Mouse (Mus musculus) erythroblast, embryonic 14.5 days (primary cell): ENCODE data around the gene H2bfm. TPM values are rescaled to one million over a fixed set of nuclear protein-coding genes. Genes with fewer than 3 reads are reported as not detected.
"Not testable (repeated sequence)": the region's sequence is repeated elsewhere in the genome, so short reads cannot be mapped to it uniquely, and the experiment has no call there.

ENCODE experiments used
- H3K27me3 ChIP-seq: 2 replicates; pipeline ENCODE4 v1.6.1; 2012; ENCODE audit warnings: inconsistent platforms; ENCODE audit not compliant: control insufficient read depth
- H3K36me3 ChIP-seq: 2 replicates; pipeline ENCODE4 v1.6.1; 2012; ENCODE audit warnings: mild to moderate bottlenecking, inconsistent platforms; ENCODE audit not compliant: control insufficient read depth
- H3K4me1 ChIP-seq: 2 replicates; pipeline ENCODE4 v1.6.1; 2012; ENCODE audit warnings: inconsistent platforms; ENCODE audit not compliant: control insufficient read depth
- H3K4me3 ChIP-seq: replicated peaks from 2 replicates; pipeline ENCODE3; 2012; ENCODE audit warnings: moderate library complexity, mild to moderate bottlenecking, inconsistent platforms
- H3K9me3 ChIP-seq: 2 replicates; pipeline ENCODE4 v1.6.1; 2012; ENCODE audit warnings: low read length, inconsistent platforms, mixed read lengths; ENCODE audit not compliant: control insufficient read depth
- GATA1 ChIP-seq: IDR thresholded peaks from 2 replicates; pipeline ENCODE4 v1.6.1; 2012; ENCODE audit warnings: low read length, inconsistent platforms, mixed read lengths
- TAL1 ChIP-seq: IDR thresholded peaks from 3 replicates; pipeline ENCODE4 v1.6.1; 2012; ENCODE audit warnings: low read length, inconsistent platforms, mixed read lengths
- polyA plus RNA-seq: library from polyadenylated mRNA; stranded (reverse); fragments of >175 nt; gene quantifications from 2 replicates; pipeline ENCODE4 v1.2.3, GENCODE M21; 2012

H2bfm gene
- not detected in 2 replicates for polyA plus RNA-seq

- no peaks in the 10 kb centered on the region for H3K27me3 ChIP-seq
- peaks cover 25% of the 10 kb centered on the region for H3K9me3 ChIP-seq
- no peak for TF ChIP-seq GATA1
- TF ChIP-seq TAL1 = no peak
- no peaks in the 10 kb centered on the region for H3K4me1 ChIP-seq
- H3K4me3 ChIP-seq = no peak within 1 kb of the TSS
- H3K36me3 ChIP-seq = no peaks in the 10 kb centered on the region
Measured at GRCm38 (mm10) chrX:136927031-136927430, at the start of gene H2bfm. Gene H2bfm, plus strand, starts transcription at chrX:136927325.

GRCm38 (mm10) chrX:136895757-136896156, 31.4 kb upstream of the H2bfm start:
- Histone ChIP-seq H3K4me1 (no peaks in the 10 kb centered on the region), H3K36me3 (no peaks in the 10 kb centered on the region), H3K27me3 (no peaks in the 10 kb centered on the region), H3K4me3 (no peak overlapping the region), H3K9me3 (no peaks in the 10 kb centered on the region)
- TF ChIP-seq TAL1 = no peak
- no peak for TF ChIP-seq GATA1

- H3K4me1 ChIP-seq = no peaks in the 10 kb centered on the region
- TF ChIP-seq TAL1 (no peak), GATA1 (no peak)
- no peaks in the 10 kb centered on the region for H3K27me3 ChIP-seq
- no peaks in the 10 kb centered on the region for H3K9me3 ChIP-seq
- H3K4me3 ChIP-seq = no peak overlapping the region
- no peaks in the 10 kb centered on the region for H3K36me3 ChIP-seq
Measured at GRCm38 (mm10) chrX:136904369-136904768, 22.8 kb upstream of the H2bfm start.

GRCm38 (mm10) chrX:136925863-136926262, 1.3 kb upstream of the H2bfm start:
- no peaks in the 10 kb centered on the region for H3K36me3 ChIP-seq
- H3K9me3 ChIP-seq = peaks cover 25% of the 10 kb centered on the region
- H3K4me1 ChIP-seq = no peaks in the 10 kb centered on the region
- H3K27me3 ChIP-seq = no peaks in the 10 kb centered on the region
- H3K4me3 ChIP-seq = no peak overlapping the region
- TF ChIP-seq GATA1 (no peak), TAL1 (no peak)

GRCm38 (mm10) chrX:136937985-136938384, 10.9 kb downstream of the H2bfm start:
- H3K4me3 ChIP-seq = no peak overlapping the region
- no peaks in the 10 kb centered on the region for H3K36me3 ChIP-seq
- H3K4me1 ChIP-seq = no peaks in the 10 kb centered on the region
- H3K27me3 ChIP-seq = no peaks in the 10 kb centered on the region
- TF ChIP-seq TAL1 = no peak
- TF ChIP-seq GATA1 = no peak
- no peaks in the 10 kb centered on the region for H3K9me3 ChIP-seq

- not testable (repeated sequence) for H3K36me3 ChIP-seq, H3K4me3 ChIP-seq, H3K4me1 ChIP-seq, H3K27me3 ChIP-seq, H3K9me3 ChIP-seq
Measured at GRCm38 (mm10) chrX:136957583-136958279, 30.6 kb downstream of the H2bfm start.

GRCm38 (mm10) chrX:136958300-136958699, 31.2 kb downstream of the H2bfm start:
- H3K9me3 ChIP-seq, H3K4me3 ChIP-seq, H3K4me1 ChIP-seq: not testable (repeated sequence)

GRCm38 (mm10) chrX:136959688-136960087, 32.6 kb downstream of the H2bfm start:
- H3K36me3 ChIP-seq = no peaks in the 10 kb centered on the region
- no peaks in the 10 kb centered on the region for H3K27me3 ChIP-seq
- TF ChIP-seq TAL1 = no peak
- TF ChIP-seq GATA1 = no peak
- no peaks in the 10 kb centered on the region for H3K4me1 ChIP-seq
- H3K4me3 ChIP-seq = no peak overlapping the region
- no peaks in the 10 kb centered on the region; the same call in 1 of the 2 replicates for H3K9me3 ChIP-seq

More at GRCm38 (mm10) chrX:136958300-136958699, 31.2 kb downstream of the H2bfm start:
- not testable (repeated sequence) for H3K36me3 ChIP-seq, H3K27me3 ChIP-seq

GRCm38 (mm10) chrX:136975397-136975796, 48.3 kb downstream of the H2bfm start, which contains the start of gene Tmsb15b2:
Gene Tmsb15b2, minus strand, starts transcription at chrX:136975497.
- not testable (repeated sequence) for H3K4me3 ChIP-seq, H3K36me3 ChIP-seq, H3K4me1 ChIP-seq, H3K27me3 ChIP-seq, H3K9me3 ChIP-seq

- H3K27me3 ChIP-seq = no peaks in the 10 kb centered on the region
- TF ChIP-seq TAL1 (no peak), GATA1 (no peak)
- H3K4me1 ChIP-seq = no peaks in the 10 kb centered on the region
- H3K36me3 ChIP-seq = no peaks in the 10 kb centered on the region
- H3K4me3 ChIP-seq = peak within 1 kb of the TSS; percentile 34
- no peaks in the 10 kb centered on the region for H3K9me3 ChIP-seq
Measured at GRCm38 (mm10) chrX:136976424-136977084, 49.4 kb downstream of the H2bfm start, which contains the start of the genes Tmsb15l and Tmsb15b1. Gene Tmsb15l, minus strand, starts transcription at chrX:136976869. Gene Tmsb15b1, minus strand, starts transcription at chrX:136976874.

Other genes with a start within 250 kb of the H2bfm start
- not detected in 2 replicates for gene Tceal1, start 219.3 kb upstream of the H2bfm start, polyA plus RNA-seq
- 17.3 and 24.0 TPM in 2 replicates for gene Morf4l2, start 183.6 kb upstream of the H2bfm start, polyA plus RNA-seq
- not detected in 2 replicates for gene Glra4, start 147.2 kb upstream of the H2bfm start, polyA plus RNA-seq
- gene Plp1, start 104.7 kb upstream of the H2bfm start, polyA plus RNA-seq = 0.01 TPM in 1 of 2 replicates, not detected in the other
- gene Rab9b, start 58.6 kb upstream of the H2bfm start, polyA plus RNA-seq = not detected in 2 replicates
- not detected in 2 replicates for gene Tmsb15b2, start 48.2 kb downstream of the H2bfm start, polyA plus RNA-seq
- gene Tmsb15l, start 49.5 kb downstream of the H2bfm start, polyA plus RNA-seq = not detected in 2 replicates
- not detected in 2 replicates for gene Tmsb15b1, start 49.5 kb downstream of the H2bfm start, polyA plus RNA-seq
- not detected in 2 replicates for gene Zcchc18, start 65.8 kb downstream of the H2bfm start, polyA plus RNA-seq
- not detected in 2 replicates for gene Slc25a53, start 111.0 kb downstream of the H2bfm start, polyA plus RNA-seq
- gene Fam199x, start 122.3 kb downstream of the H2bfm start, polyA plus RNA-seq = under 0.01 TPM in 1 of 2 replicates, not detected in the other
- gene Esx1, start 194.8 kb downstream of the H2bfm start, polyA plus RNA-seq = not detected in 2 replicates